Mouse (Mus musculus) cerebellum, postnatal 36 days (tissue): ENCODE data around the gene Golph3.

ENCODE experiments used
- DNase-seq, 2 experiments: peaks; one replicate each; pipeline ENCODE4 v3.0.0; 2021 to 2022; ENCODE audit warnings: mixed read lengths in 2 of 2

Golph3 gene

DNA sequence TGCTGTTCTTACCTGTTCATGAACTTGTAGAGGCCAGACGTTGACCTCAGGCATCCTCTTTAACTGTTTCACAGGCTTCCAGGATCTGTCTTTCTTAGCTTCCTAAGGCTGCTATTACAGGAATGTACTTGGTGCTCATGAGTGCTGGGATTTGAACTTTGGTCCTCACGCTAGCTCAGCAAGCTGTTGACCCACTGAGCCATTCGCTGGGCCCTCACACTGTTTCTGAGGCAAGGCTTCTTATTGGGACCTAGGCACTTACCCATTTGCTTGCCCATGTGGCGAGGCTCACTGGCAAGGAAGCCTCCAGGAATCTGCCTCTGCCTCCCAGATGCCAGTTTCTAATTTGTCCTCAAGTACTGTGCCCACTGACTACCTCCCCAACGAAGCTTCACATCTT, 1.4 kb upstream of the Golph3 start:
- DNase-seq: no peak

DNA sequence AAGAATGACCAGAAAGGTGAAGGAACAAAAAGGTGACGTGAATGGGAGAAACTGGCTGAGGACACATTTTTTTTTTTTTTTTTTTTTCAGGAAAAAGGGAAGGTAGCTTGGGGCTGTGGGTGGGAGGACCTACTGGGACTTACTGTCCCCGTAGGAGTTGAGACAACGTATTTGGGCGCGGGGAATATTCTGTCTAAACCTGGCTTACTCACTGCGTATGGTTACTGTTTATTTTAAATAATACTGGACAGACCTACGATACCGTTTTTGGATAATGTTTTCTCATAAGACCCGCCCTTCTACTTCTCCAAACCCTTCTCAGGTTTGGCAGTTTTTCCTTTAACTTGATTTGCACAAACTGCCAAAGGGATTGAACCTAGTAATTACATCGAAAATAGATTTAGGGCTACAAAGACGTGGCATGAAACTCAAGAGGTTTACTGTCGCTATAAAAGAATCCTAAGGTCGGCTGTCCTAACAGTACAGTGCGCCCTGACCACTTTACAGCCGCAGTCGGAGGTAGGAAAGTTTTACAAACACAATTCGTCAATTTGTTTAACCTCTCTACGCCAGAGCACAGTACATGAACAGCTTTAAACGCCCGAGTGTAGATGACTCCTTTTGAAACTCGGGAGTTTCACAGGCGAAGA, 684 bp upstream of the Golph3 start:
- DNase-seq: no peak

DNA sequence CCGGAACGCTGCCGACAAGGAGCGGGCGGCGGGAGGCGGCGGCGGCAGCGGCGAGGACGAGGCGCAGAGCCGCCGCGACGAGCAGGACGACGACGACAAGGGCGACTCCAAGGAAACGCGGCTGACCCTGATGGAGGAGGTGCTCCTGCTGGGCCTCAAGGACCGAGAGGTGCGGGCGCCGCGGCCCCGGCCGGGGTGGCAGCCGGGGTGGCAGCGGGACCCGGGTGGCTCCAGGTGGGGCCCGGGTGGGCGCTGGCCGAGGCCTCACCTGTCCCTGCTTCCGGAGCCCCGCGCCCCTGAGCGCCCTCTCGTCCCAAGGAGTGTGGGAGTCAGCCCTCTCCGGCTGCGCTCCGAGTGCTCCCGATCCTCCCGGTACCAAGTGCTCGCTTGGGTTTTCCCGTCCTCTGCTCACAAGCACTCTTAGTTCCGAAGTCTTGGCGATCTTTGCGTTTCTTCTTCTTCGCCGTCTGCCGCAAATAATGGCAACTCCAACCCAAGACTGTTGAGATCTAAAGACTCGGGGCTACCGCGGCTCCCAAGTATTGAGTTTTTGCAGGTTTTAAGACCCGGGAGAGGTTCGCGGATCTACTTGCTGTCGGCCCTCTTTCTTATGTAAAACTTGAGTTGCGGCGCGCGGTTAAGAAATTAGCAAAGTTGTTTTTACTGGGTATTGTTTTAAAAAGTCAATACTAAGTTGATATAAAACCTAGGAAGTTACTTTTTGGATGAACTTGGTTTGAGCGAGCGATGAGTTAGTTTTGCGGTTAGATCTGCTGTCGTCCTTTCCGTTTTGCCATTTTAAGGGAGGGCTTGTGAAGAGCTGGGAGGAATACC, 755 bp downstream of the Golph3 start, which contains the start of gene 1810049J17Rik:
TSS of gene 1810049J17Rik (minus strand) at position 112 of the 834 bp plus-strand sequence.
- DNase-seq: peak in 1 of 2 experiments; percentile 48

GRCm38 (mm10) chr15:12322676-12323402, 1.6 kb downstream of the Golph3 start:
- no peak for DNase-seq

GRCm38 (mm10) chr15:12324326-12324725, 3.1 kb downstream of the Golph3 start:
- no peak for DNase-seq

GRCm38 (mm10) chr15:12330389-12330788, 9.1 kb downstream of the Golph3 start:
- no peak for DNase-seq

- no peak for DNase-seq
These were observed 9.6 kb downstream of the Golph3 start for GRCm38 (mm10) chr15:12330892-12331291.

DNA sequence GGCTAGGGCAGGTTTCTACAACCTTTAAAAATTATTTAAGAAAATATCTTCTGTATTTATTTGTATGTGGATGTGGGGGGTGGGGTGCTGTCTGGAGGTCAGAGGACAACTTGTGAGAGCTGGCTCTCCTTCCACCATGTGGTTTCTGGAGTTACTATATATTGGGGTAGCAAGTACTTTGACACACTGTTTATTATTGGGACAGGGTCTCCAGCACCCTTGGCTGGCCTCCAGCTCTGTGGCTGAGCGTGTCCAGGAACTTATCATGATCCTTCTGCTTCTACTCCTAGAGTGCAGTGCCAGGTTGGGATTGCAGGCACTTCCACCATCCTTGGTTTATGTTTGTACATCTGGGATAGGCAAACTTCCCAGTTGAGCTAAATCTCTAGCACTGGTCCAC, 10.1 kb downstream of the Golph3 start:
- no peak for DNase-seq

GRCm38 (mm10) chr15:12334381-12334780, 13.1 kb downstream of the Golph3 start:
- DNase-seq: no peak

GRCm38 (mm10) chr15:12337030-12337778, 16.0 kb downstream of the Golph3 start:
- DNase-seq: no peak

- DNase-seq: no peak
These were observed 16.5 kb downstream of the Golph3 start for GRCm38 (mm10) chr15:12337779-12338137.

- DNase-seq: no peak
These were observed 19.5 kb downstream of the Golph3 start for GRCm38 (mm10) chr15:12340536-12341400.

DNA sequence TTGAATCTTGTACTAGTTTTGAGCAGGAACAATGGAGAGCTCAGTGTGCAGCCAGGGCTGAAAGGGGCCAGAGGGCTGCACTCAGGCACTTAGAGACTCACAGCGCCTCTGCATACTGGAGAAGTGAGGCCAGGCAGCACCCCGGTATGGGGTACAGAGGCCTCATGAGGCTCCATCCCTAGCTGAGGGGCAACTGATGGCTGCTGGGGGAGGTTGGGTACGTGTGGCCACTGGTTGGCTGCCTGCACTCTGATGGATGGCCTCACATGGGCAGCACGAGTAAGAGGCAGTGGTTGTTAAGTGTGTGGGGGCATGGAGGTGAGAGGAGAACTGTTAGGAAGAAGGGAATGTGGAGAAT, 20.1 kb downstream of the Golph3 start:
- no peak for DNase-seq

- no peak for DNase-seq
These were observed 25.7 kb downstream of the Golph3 start for GRCm38 (mm10) chr15:12346916-12347315.

- DNase-seq: no peak
These were observed 27.7 kb downstream of the Golph3 start for GRCm38 (mm10) chr15:12348950-12349349.

DNA sequence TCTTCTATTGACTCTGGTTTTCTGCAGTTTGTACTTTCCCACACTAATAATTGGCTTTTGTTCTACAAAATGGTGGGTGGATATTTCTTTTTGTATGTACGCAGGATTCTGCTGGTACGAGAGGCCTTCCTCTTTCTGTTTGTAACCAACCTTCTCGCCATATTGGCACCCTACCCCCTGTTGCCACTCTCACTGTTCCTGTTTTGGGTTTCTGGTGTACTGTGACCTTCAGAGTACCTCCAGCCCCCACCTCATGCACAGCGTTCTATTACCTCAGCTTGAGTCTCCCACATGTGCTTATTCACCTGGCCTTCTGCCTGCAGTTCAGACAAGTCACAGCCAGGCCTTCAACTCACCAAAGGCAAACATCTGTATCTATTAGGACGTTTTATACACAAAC, 28.6 kb downstream of the Golph3 start:
- no peak for DNase-seq

- DNase-seq: no peak
These were observed 30.2 kb downstream of the Golph3 start for GRCm38 (mm10) chr15:12351470-12351869.

GRCm38 (mm10) chr15:12354281-12354810, 33.1 kb downstream of the Golph3 start:
- DNase-seq: no peak

DNA sequence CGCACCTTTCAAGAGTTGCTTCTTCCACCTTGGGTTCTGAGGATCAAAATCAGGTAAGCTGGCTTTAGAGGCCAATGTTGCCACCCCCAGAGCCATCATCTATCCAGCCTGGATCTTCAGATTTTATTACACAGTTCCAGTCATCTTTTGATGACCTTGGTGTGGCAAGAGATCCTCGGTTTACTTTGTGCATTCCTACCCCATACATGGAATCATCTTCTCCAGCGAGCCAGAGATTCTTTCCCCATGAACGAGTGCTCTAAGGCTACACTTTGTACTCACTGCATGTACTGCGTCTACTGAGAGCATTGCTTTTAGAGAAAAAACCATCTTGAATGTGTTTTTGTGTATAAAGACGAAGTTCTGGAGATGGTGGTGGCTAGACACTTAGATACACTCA, 34.0 kb downstream of the Golph3 start:
- DNase-seq: no peak

- no peak for DNase-seq
These were observed 34.7 kb downstream of the Golph3 start for GRCm38 (mm10) chr15:12355907-12356306.

DNA sequence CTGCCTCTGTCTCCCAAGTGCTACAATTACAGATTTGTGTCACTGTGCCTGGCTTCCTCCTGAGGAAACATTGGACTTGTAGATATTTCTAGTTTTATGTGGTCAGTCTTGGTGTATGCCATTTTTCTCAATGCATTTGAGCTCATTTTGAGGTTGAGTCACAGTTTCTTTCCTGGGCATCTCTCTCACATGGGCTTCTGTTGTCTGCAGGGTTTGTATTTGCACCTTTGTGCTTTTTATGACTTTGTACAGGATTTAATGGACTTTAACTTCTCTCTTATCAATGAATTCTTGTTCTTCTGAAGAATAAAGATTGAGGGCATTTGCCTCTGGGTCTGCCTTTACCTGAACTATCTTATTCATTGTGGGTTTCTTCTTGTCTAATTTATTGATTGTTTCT, 36.2 kb downstream of the Golph3 start:
- no peak for DNase-seq

GRCm38 (mm10) chr15:12358384-12358783, 37.1 kb downstream of the Golph3 start:
- no peak for DNase-seq
